Mouse (Mus musculus) lung, embryonic 16.5 days (tissue): ENCODE data around the gene Gtf2ird2. TPM values are rescaled to one million over a fixed set of nuclear protein-coding genes. Genes with fewer than 3 reads are reported as not detected.

Experiments used
- ATAC-seq: fragments of 200-750 bp; cut with Nextera tagmentation; 2 replicates; pipeline ENCODE4 v1.8.0; 2017; ENCODE audit warnings: low read depth, mild to moderate bottlenecking, moderate library complexity
- H3K27ac ChIP-seq: fragments of 300-500 bp; sonication (generic); 2 replicates; pipeline ENCODE4 v1.5.1; 2014; ENCODE audit warnings: mild to moderate bottlenecking, control low read depth, low read length
- H3K27me3 ChIP-seq: fragments of 300-500 bp; sonication (generic); 2 replicates; pipeline ENCODE4 v1.6.1; 2014; ENCODE audit warnings: low read depth, low read length, mixed read lengths; ENCODE audit not compliant: control insufficient read depth, insufficient read depth
- H3K36me3 ChIP-seq: fragments of 300-500 bp; sonication (generic); 2 replicates; pipeline ENCODE4 v1.6.1; 2014; ENCODE audit warnings: low read length; ENCODE audit not compliant: control insufficient read depth, insufficient read depth
- H3K4me1 ChIP-seq: fragments of 300-500 bp; sonication (generic); replicated peaks from 2 replicates; pipeline ENCODE4 v1.6.1; 2014; ENCODE audit warnings: low read length, mixed read lengths; ENCODE audit not compliant: control insufficient read depth, insufficient read depth
- H3K4me2 ChIP-seq: fragments of 300-500 bp; sonication (generic); 2 replicates; pipeline ENCODE4 v1.6.1; 2014; ENCODE audit warnings: low read depth, low read length, control low read depth
- H3K4me3 ChIP-seq: fragments of 300-500 bp; sonication (generic); 2 replicates; pipeline ENCODE4 v1.5.1; 2014; ENCODE audit warnings: mild to moderate bottlenecking, low read length, control low read depth
- H3K9ac ChIP-seq: fragments of 300-500 bp; sonication (generic); 2 replicates; pipeline ENCODE4 v1.6.1; 2014; ENCODE audit warnings: low read length, control low read depth
- H3K9me3 ChIP-seq: fragments of 300-500 bp; sonication (generic); 2 replicates; pipeline ENCODE4 v1.6.1; 2016; ENCODE audit warnings: low read length; ENCODE audit not compliant: control insufficient read depth
- WGBS: fragments of 180-500 bp; shearing (Covaris S2); extraction: QIAGEN DNeasy Blood & Tissue Kit; methylation state at CpG from one replicate; pipeline ENCODE4 v1.1.7; 2014; 5-methylcytosine and 5-hydroxymethylcytosine counted together
- polyA plus RNA-seq: library from polyadenylated mRNA; unstranded; fragments of >200 nt; fragmentation: Nextera tagmentation; extraction: Ambion mirVana; gene quantifications from 2 replicates; pipeline ENCODE4 v1.2.1, GENCODE M21; 2015

The Gtf2ird2 gene
- polyA plus RNA-seq, 1 experiment from 2014 or later: 8.6 TPM

DNA sequence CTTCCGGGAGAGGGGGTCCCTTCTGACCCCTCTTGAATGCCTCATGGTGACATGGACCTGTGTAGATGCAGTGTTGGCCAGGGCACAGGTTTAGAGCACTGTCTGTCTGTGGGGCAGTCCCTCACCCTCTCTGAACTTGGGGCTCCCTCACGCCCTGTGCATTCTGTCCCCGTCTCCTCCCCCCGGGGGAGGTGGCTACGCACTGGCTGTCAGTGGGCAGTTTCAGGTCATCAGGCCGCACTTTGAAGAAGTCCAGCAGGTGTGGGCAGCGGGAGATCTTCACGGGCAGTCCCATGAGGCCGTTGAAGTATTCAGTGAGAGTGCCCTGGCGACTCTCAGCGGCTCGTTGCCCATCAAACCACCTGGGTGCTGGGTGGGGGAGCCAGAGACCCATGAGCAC, 43.1 kb downstream of the Gtf2ird2 start:
- 0 out of 2 replicates have a peak overlapping the region, but pooled peaks have one; percentile 10 for H3K27ac ChIP-seq

DNA sequence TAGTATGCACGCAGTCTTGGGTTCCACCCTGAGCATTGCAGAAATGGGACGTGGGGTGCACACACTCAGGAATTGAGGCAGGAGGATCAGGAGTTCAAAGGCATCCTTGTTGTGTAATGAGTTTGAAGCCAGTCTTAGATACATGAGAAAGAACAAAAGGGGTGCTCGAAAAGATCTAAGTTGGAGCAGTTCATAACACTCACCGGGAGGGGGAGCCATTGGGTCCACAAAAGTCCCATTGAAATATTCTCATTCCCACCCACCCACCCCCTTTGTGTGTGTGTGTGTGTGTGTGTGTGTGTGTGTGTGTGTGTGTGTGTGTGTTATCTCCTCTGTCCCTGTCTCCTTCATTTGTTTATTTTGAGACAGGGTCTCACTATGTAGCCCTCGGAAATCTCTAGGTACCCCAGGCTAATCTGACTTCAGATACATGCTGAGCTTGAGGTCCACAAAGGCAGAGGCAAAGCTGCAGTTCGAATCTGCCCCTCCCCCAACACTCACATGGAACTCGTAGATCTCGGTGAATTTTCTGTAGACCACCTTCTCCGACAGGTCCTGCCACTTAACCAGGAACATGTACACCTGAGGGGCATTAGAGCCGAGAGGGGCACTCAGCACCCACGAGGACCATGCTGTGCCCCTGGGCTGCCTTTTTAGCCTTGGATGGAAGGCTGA, 43.9 kb downstream of the Gtf2ird2 start:
- Histone ChIP-seq H3K27me3 (no peaks in the 10 kb centered on the region), H3K4me1 (peaks cover 40% of the 10 kb centered on the region), H3K4me3 (no peak overlapping the region), H3K27ac (peak overlapping the region; percentile 71), H3K9ac (0 out of 2 replicates have a peak overlapping the region, but pooled peaks have one; percentile 39), H3K9me3 (no peaks in the 10 kb centered on the region), H3K36me3 (no peaks in the 10 kb centered on the region), H3K4me2 (peak overlapping the region; percentile 31; the same call in 1 of the 2 replicates)
- WGBS: 26% methylated on average over 11 of the region's 11 CpGs
- ATAC-seq: no peak

More for the DNA sequence above, 43.1 kb downstream of the Gtf2ird2 start:
- Histone ChIP-seq H3K4me2 (no peak overlapping the region), H3K9ac (peak overlapping the region; percentile 15; the same call in 1 of the 2 replicates), H3K36me3 (no peaks in the 10 kb centered on the region), H3K27me3 (peaks cover 4% of the 10 kb centered on the region; the same call in 1 of the 2 replicates), H3K9me3 (no peaks in the 10 kb centered on the region), H3K4me1 (peaks cover 38% of the 10 kb centered on the region), H3K4me3 (no peak overlapping the region)
- no peak for ATAC-seq
- WGBS: 37% methylated on average over 12 of the region's 12 CpGs

DNA sequence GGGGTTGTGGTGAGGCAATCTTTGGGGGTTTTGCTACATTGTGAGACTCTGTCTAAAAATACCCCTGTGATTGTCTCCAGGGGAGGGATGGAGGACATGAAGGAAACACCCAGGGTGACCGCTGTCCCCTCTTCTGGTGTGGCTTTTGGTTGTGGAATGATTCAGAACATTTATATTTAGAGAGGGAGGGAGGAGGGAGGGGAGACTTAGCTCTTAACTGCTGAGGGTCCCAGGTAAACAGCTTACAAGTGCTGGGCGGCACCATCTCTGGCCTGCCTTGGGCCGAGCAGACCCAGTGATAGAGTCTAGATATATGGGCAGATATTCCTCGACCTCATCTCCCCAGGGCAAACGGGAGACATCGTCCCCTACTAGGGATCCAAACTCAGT, 44.4 kb downstream of the Gtf2ird2 start:
- WGBS: 42% methylated on average over 6 of the region's 6 CpGs
- H3K27me3 ChIP-seq: no peaks in the 10 kb centered on the region
- H3K9me3 ChIP-seq: no peaks in the 10 kb centered on the region
- no peak for ATAC-seq
- peak overlapping the region; percentile 71 for H3K27ac ChIP-seq
- no peaks in the 10 kb centered on the region for H3K36me3 ChIP-seq
- H3K9ac ChIP-seq: 0 out of 2 replicates have a peak overlapping the region, but pooled peaks have one; percentile 39
- no peak overlapping the region for H3K4me3 ChIP-seq
- peak overlapping the region; percentile 31; the same call in 1 of the 2 replicates for H3K4me2 ChIP-seq
- peaks cover 44% of the 10 kb centered on the region for H3K4me1 ChIP-seq

DNA sequence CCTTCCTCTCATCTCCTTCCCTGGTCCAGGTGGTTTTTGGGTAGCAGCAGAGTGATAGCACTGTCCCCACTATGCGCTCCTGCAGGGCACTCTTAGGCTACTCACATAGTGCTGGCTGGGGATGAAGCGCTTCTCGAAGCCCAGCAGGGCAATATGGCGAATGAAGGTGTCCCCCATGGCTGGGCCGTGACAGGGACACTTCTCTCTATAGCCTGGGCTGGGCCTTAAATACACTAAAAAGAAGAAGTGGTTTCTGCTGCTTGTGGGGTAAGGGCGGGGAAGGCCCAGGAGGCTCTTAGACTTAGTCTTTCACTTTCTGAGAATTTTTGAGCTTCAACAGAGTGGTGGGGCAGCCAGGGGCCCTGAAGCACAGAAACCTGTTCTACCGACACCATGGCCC, 45.6 kb downstream of the Gtf2ird2 start, which contains the start of gene Ncf1:
Gene Ncf1, minus strand, starts transcription at position 235 of the 400 bp plus-strand sequence.
- no peaks in the 10 kb centered on the region for H3K36me3 ChIP-seq
- no peaks in the 10 kb centered on the region for H3K9me3 ChIP-seq
- no peak within 1 kb of the TSS for H3K9ac ChIP-seq
- WGBS: 79% methylated on average over 7 of the region's 7 CpGs
- peak within 1 kb of the TSS; percentile 71 for H3K27ac ChIP-seq
- H3K27me3 ChIP-seq: no peaks in the 10 kb centered on the region
- H3K4me1 ChIP-seq: peaks cover 52% of the 10 kb centered on the region
- no peak within 1 kb of the TSS for H3K4me2 ChIP-seq
- no peak within 1 kb of the TSS for H3K4me3 ChIP-seq
- peak; percentile 18; the same call in 1 of the 2 replicates for ATAC-seq

DNA sequence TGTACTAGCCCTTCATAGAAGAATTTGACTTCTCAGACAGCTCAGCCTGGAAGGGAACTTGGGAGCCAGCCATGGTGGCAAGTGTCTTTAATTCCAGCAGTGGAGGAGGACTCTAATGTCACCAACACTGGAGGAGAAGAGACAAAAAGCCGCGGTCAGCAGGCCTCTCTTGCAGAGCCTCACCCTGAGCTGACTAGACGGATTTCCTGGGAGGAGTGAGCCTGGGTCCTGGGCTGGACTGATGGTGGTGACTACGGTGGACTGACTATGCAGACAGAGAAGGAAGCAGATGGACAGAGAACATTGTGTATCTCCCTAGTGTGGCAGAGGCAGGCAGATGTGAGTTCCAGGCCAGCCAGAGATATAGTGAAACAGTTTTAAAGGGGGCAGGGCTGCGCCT, 47.6 kb downstream of the Gtf2ird2 start:
- 72% methylated on average over 5 of the region's 5 CpGs for WGBS
- ATAC-seq: no peak
- Histone ChIP-seq H3K27me3 (no peaks in the 10 kb centered on the region), H3K9ac (no peak overlapping the region), H3K4me2 (no peak overlapping the region), H3K4me1 (peaks cover 60% of the 10 kb centered on the region), H3K9me3 (no peaks in the 10 kb centered on the region), H3K27ac (no peak overlapping the region), H3K36me3 (peaks cover 5% of the 10 kb centered on the region; the same call in 1 of the 2 replicates), H3K4me3 (no peak overlapping the region)

DNA sequence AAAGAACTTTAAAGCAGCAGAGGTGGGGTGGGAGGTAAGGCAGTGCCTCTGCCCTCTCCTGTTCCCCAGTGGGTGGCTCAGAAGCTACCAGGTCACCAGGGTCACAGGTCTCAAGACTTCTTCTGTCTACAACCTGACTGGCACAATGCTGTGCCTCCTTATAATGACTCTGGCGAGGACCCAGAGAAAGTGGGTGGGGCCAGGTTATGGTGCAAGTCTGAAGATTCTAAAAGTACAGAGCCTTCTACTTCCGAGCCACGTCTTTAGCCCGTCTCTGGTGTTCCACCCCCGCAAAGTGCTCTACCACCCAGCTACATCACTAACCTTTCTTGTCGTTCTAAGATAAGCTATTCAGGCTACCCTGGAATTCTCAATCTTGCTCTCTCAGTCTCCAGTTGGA, 48.3 kb downstream of the Gtf2ird2 start:
- no peak for ATAC-seq
- Histone ChIP-seq H3K9ac (no peak overlapping the region), H3K36me3 (peaks cover 8% of the 10 kb centered on the region), H3K9me3 (no peaks in the 10 kb centered on the region), H3K4me1 (peaks cover 52% of the 10 kb centered on the region), H3K4me2 (no peak overlapping the region), H3K27ac (peak overlapping the region; percentile 78), H3K27me3 (no peaks in the 10 kb centered on the region), H3K4me3 (no peak overlapping the region)
- 33% methylated on average over 6 of the region's 6 CpGs for WGBS

DNA sequence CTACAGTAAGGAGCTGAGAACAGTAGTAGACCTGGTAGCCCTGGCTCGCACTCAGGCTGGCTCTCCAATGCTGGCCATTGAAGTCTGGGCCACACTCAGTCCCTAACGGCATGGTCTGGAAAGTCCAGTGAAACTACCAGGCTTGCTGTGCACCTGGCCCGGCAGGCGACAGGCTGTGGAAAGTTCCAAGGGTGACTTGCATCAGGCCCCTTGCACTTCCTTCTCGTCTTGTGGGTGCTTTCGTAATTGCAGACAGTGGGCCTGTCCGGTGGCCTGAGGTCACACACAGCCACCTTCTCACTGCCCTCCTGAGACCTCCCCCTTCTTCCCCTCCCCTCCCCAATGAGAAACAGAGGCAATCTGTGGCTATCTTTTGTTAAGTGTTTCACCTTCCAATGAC, 48.7 kb downstream of the Gtf2ird2 start:
- Histone ChIP-seq H3K4me2 (no peak overlapping the region), H3K4me3 (no peak overlapping the region), H3K4me1 (peaks cover 48% of the 10 kb centered on the region), H3K9ac (0 out of 2 replicates have a peak overlapping the region, but pooled peaks have one; percentile 14), H3K36me3 (peaks cover 12% of the 10 kb centered on the region), H3K27ac (peak overlapping the region; percentile 78), H3K9me3 (no peaks in the 10 kb centered on the region), H3K27me3 (no peaks in the 10 kb centered on the region)
- peak; percentile 8; the same call in 1 of the 2 replicates for ATAC-seq
- WGBS: 26% methylated on average over 7 of the region's 7 CpGs

DNA sequence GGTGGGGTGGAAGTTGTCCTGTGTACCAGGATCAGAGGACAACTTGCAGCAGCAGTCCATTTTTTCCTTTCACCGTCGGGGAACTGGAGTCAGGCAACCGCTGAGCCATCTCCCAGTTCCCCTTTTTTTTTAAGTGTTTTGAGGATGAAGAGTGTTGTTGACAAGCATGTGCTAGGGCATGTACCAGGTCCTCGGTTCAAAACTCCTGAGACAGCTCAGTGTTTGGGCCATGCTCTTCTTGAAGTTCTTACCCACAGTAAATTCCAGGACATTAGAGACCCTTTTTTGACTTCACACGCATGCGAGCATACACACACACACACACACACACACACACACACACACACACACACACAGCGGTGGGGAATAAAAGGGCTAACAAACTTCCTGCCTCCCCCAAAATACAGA, 49.4 kb downstream of the Gtf2ird2 start:
- WGBS: 28% methylated on average over 7 of the region's 7 CpGs
- Histone ChIP-seq H3K27ac (no peak overlapping the region), H3K4me3 (no peak overlapping the region), H3K4me2 (no peak overlapping the region), H3K4me1 (peaks cover 42% of the 10 kb centered on the region), H3K27me3 (no peaks in the 10 kb centered on the region), H3K9ac (no peak overlapping the region), H3K9me3 (no peaks in the 10 kb centered on the region), H3K36me3 (peaks cover 19% of the 10 kb centered on the region)
- ATAC-seq: no peak

DNA sequence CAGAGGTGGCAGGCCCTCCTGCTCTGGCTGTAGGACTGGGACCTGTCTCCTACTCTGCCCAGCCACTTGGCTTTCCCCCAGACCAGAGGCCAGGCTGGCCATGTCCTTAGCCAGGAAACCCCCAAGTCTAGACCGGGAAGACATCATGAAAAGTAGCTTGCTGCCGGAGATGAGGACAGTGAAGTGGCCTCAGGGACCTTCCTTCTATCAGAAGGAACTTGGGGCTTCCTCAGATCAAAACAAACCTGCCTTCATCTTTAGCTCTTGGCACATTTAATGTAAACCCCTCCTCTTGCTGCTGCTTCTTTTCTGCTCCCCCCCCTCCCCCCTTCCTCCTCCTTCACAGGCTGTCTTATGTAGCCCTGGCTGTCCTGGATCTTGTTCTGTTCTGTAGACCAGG, 50.4 kb downstream of the Gtf2ird2 start:
- WGBS: 28% methylated on average over 2 of the region's 2 CpGs
- Histone ChIP-seq H3K27me3 (no peaks in the 10 kb centered on the region), H3K36me3 (peaks cover 29% of the 10 kb centered on the region), H3K4me2 (no peak overlapping the region), H3K9ac (no peak overlapping the region), H3K4me1 (peaks cover 38% of the 10 kb centered on the region), H3K27ac (peak overlapping the region; percentile 32), H3K9me3 (no peaks in the 10 kb centered on the region), H3K4me3 (no peak overlapping the region)
- no peak for ATAC-seq
